Mouse (Mus musculus) layer of hippocampus, postnatal 36 days (tissue): ENCODE measurements around the gene Emx1. TPM values are rescaled to one million over a fixed set of nuclear protein-coding genes. Genes with fewer than 3 reads are reported as not detected.

Experiments used
- DNase-seq, 2 experiments: peaks; one replicate each; pipeline ENCODE4 v3.0.0; 2022
- total RNA-seq, 2 experiments: library from RNA; stranded (reverse); gene quantifications; 2 replicates each; pipeline ENCODE4 v1.2.3; 2021

Emx1 gene
- total RNA-seq, 2 experiments from 2014 or later, result 17.6 to 19.3 TPM

DNA sequence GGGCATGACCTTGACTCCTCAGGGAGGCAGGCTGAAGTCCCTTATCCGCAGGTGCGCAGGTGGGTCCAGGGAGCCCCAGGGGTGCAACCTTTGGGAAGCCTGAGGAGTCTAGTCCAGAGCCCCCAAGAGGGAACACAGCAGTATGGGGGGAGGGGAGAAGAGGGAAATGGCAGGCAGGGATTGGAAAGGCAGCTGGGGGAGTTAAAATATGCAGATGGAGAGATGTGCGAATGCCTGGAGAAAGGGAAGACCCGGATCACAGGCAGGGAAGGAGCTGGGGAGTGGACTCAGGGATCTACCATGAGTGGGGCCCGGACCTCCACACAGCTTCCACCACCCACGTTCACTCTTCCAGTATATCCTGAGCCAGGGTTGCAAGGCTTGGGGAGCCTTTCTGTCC lies 44.2 kb downstream of the Emx1 start:
- no peak for DNase-seq

GRCm38 (mm10) chr6:85232045-85232444 lies 44.8 kb downstream of the Emx1 start:
- no peak for DNase-seq

DNA sequence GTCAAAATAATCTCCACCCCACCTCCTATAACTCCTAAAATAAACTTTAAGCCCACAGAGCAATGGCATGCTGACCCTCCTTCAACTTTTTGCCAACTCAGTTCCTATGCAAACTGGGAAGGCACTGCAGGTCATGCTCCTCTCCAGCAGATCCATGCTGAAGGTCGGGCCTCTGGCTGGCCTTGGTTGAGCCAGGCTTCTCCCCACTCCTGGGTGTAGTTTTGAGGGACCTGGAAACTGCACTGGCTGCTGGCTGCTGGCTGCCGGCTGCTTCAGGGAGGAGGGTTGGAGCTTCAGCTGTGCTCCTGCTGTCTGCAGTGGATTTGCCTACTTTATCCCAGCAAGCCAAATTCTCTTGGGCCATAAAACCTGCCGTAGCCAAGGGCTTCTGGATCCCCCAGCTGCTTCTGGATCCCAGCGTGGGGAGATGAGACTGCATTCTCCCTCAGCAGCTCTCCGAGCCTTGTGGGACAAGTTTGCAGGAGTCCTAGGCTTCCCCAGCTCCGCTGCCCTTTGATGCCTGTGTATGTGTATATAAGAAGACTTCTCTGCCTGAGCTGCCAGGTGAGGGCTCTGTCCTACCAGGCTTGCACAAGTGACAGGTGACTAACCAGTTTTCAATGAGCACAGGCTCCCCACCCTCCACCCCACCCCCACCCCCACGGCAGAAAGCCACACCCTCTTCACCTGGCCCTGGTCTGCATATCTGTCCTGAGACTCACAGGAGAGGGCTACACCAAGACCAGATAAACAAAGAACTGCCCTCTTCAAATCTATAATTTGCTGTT lies 45.8 kb downstream of the Emx1 start:
- no peak for DNase-seq

GRCm38 (mm10) chr6:85234796-85235195 lies 47.6 kb downstream of the Emx1 start:
- no peak for DNase-seq

- no peak for DNase-seq
These were observed 49.8 kb downstream of the Emx1 start for GRCm38 (mm10) chr6:85237001-85237400.

DNA sequence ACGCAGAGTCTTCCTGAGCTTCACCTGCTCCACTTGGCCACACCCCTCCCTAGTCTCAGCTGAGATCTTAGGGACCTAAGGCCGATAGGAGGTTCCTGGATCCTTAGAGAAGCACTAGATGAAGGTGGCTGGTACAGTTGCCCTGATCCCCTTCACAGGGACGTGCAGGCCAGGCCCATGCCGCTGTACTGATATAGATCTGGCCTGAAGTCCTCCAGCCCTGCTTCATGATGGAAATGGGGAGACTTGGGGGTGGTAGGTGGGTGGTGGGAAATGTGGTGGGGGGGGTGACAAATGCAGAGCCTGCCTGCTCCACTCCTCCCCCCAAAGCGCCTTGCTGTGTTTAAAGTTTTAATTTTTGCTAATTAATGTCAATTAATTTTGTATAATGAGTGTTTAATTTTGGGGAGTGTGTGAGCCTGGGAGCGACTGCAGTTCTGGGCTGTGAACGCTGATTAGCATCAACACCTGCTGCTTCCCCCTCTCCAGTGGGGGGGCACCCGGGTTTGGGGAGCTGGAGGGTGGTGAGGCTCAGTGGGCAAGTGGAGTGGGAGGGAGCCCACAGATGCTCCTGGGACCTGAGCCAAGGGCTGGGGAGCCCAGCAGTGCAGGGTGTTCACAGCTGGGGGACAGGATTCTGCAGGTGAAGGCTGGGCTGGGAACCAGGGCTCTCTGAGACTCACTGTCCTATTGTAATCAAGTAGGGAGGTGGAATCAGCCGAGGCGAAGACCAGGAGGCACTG lies 50.5 kb downstream of the Emx1 start:
- peak; percentile 72 to 76 for DNase-seq

DNA sequence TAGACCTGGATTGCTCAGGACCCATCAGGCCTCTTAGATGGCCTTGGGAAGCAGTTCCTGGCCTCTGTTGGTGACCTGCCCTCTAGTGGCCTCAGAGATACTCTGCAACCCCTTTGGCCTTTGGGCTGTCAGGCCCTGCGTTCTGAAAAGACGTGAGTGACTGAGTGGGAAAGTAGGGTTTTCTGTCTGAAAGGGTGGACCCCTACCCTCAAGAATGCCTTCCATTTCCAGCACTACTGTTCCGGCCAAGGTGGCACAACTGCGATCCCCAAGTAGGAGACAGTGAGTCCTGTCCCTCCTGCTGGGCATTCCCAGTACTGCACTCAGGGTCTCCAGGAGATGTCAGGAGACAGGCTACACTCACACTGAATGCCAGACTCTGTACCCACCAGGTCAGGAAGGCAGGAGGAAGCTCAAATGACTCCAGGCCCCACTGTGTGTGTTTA lies 51.8 kb downstream of the Emx1 start:
- no peak for DNase-seq

- no peak for DNase-seq
These were observed 62.6 kb downstream of the Emx1 start for GRCm38 (mm10) chr6:85249821-85250220.

- no peak for DNase-seq
These were observed 63.6 kb downstream of the Emx1 start for GRCm38 (mm10) chr6:85250811-85251241.

- no peak for DNase-seq
These were observed 65.2 kb downstream of the Emx1 start for GRCm38 (mm10) chr6:85252251-85253058.

- DNase-seq, result no peak
These were observed 66.0 kb downstream of the Emx1 start for GRCm38 (mm10) chr6:85253275-85253674.

Other genes starting within 250 kb of the Emx1 start
- 100 to 1,000 TPM; 133 to 143 TPM for gene Exoc6b, start 117.9 kb upstream of the Emx1 start, total RNA-seq
- 10 to 100 TPM; 48.7 to 52.6 TPM for gene Spr, start 49.7 kb upstream of the Emx1 start, total RNA-seq
- 100 to 1,000 TPM; 164 to 165 TPM for gene Sfxn5, start 146.0 kb downstream of the Emx1 start, total RNA-seq
- gene Rab11fip5, start 187.2 kb downstream of the Emx1 start, total RNA-seq, result 10 to 100 TPM; 49.1 to 52.6 TPM
- not detected for gene Noto, start 236.4 kb downstream of the Emx1 start, total RNA-seq
- 10 to 100 TPM; 42.3 to 42.9 TPM for gene Smyd5, start 244.6 kb downstream of the Emx1 start, total RNA-seq